Mouse (Mus musculus) central nervous system, embryonic 14 days (tissue): ENCODE data around the gene Paqr9. TPM values are rescaled to one million over a fixed set of nuclear protein-coding genes. Genes with fewer than 3 reads are reported as not detected.

Source experiments
- polyA plus RNA-seq: library from polyadenylated mRNA; depleted of rRNA; stranded (reverse); fragments of >200 nt; gene quantifications from 2 replicates; pipeline ENCODE4 v1.2.3, GENCODE M21; 2012; rRNA removed

Paqr9 gene
- polyA plus RNA-seq = 4.9 and 5.4 TPM in 2 replicates

DNA sequence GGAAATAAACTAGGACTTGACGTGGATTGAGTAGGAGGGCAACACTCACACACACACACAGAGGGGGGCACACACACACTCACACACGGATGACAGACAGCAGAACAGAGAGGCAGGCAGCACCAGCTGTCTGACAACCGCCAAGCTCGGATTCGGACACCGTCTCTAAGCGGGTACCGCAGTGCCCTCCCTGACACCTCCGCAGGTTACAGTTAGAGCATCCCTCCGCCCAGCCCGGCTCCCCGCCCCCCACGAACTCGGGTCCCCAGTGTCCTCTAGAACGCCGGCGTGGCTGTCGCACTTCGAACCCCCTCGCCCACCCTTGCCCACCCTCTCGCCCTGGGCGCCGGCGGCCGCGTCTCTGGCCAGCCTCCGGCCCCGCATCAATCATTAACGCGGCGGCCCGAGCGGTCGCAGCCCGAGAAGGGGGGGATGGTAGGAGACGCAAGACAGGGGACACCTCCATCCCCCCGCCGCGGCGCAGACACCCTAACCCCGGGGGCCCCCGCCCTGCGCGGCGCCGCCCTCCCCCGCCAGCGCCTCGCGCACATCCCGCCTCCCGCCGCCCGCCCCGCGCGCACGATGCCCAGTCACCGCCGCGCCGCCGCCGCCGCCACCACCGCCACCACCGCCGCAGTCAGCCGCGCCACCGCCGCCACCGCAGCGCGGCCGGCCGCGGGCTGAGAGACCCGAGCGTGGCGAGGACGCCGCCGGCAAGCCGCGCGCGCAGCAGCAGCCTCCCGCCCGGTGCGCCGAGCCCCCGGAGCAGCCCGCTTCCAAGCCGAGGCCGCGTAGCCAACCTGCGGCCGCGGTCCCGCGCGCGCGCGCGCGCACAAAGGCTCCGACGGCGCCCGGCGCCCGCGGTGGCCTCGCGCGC, at the start of gene Paqr9:
Gene Paqr9 (plus strand): TSS at position 599 of the 877 bp plus-strand sequence.

GRCm38 (mm10) chr9:95511472-95512330, 47.8 kb upstream of the Paqr9 start, which contains the start of gene U2surp:
U2surp (minus strand) TSS chr9:95511996.

Other genes starting within 250 kb of the Paqr9 start
- 7.2 and 9.4 TPM in 2 replicates for gene Chst2, start 152.9 kb upstream of the Paqr9 start, polyA plus RNA-seq
- 40.0 and 41.6 TPM in 2 replicates for gene U2surp, start 47.7 kb upstream of the Paqr9 start, polyA plus RNA-seq
- 0.49 and 1.4 TPM in 2 replicates for gene Pcolce2, start 77.9 kb downstream of the Paqr9 start, polyA plus RNA-seq
- gene Trpc1, start 190.7 kb downstream of the Paqr9 start, polyA plus RNA-seq = 6.8 and 7.3 TPM in 2 replicates